Mouse (Mus musculus) small intestine, adult 2 months (tissue): Measurements from ENCODE around the gene Vsir. TPM values are rescaled to one million over a fixed set of nuclear protein-coding genes. Genes with fewer than 3 reads are reported as not detected.

Source experiments
- H3K27ac ChIP-seq: fragments of 200-500 bp; 2 replicates; pipeline ENCODE4 v1.5.1; 2012; ENCODE audit warnings: low read depth, low read length, control low read depth, inconsistent platforms; ENCODE audit not compliant: insufficient read depth
- H3K27me3 ChIP-seq: fragments of 200-500 bp; 2 replicates; pipeline ENCODE4 v1.6.1; 2012; ENCODE audit warnings: mild to moderate bottlenecking, moderate library complexity, low read length, inconsistent platforms; ENCODE audit not compliant: control insufficient read depth, insufficient read depth
- H3K36me3 ChIP-seq: fragments of 200-500 bp; 2 replicates; pipeline ENCODE4 v1.6.1; 2012; ENCODE audit warnings: mild to moderate bottlenecking, low read length, control low read depth, inconsistent platforms; ENCODE audit not compliant: control insufficient read depth, insufficient read depth
- H3K4me1 ChIP-seq: fragments of 200-500 bp; 2 replicates; pipeline ENCODE4 v1.6.1; 2012; ENCODE audit warnings: low read length, inconsistent platforms, mixed read lengths; ENCODE audit not compliant: control insufficient read depth, insufficient read depth, insufficient read length
- H3K4me3 ChIP-seq: fragments of 200-500 bp; 2 replicates; pipeline ENCODE4 v1.5.1; 2012; ENCODE audit warnings: low read depth, mild to moderate bottlenecking, control low read depth, inconsistent platforms, low read length, moderate library complexity
- CTCF ChIP-seq: fragments of 200-500 bp; IDR thresholded peaks from 2 replicates; pipeline ENCODE4 v1.5.1; 2012; ENCODE audit warnings: low read depth, mild to moderate bottlenecking, control low read depth, inconsistent platforms, low read length, moderate library complexity, mixed read lengths; ENCODE audit not compliant: insufficient replicate concordance, insufficient read length; ENCODE audit errors: extremely low read depth
- POLR2A ChIP-seq: fragments of 200-500 bp; IDR thresholded peaks from 2 replicates; pipeline ENCODE4 v1.6.1; 2012; ENCODE audit warnings: low read depth, mild to moderate bottlenecking, control low read depth, inconsistent platforms, low read length, moderate library complexity
- WGBS: fragments of 180-500 bp; shearing (Covaris S2); methylation state at CpG from one replicate; pipeline ENCODE4 v1.1.7; 2018; 5-methylcytosine and 5-hydroxymethylcytosine counted together
- polyA plus RNA-seq: library from polyadenylated mRNA; depleted of rRNA; stranded (reverse); fragments of >200 nt; gene quantifications from 2 replicates; pipeline ENCODE4 v1.2.3, GENCODE M21; 2012

Vsir gene
- polyA plus RNA-seq, 1 experiment: 25.6 TPM

GRCm38 (mm10) chr10:60399449-60399848 is 52.8 kb downstream of the Vsir start, which contains the start of gene Gm17455:
TSS of gene Gm17455 (plus strand) at chr10:60399726.
- Histone ChIP-seq H3K36me3 (no peaks in the 10 kb centered on the region), H3K27me3 (no peaks in the 10 kb centered on the region), H3K27ac (no peak within 1 kb of the TSS), H3K4me1 (no peaks in the 10 kb centered on the region), H3K4me3 (no peak within 1 kb of the TSS)
- 65% methylated on average over 7 of the region's 7 CpGs for WGBS
- TF ChIP-seq CTCF: no peak
- no peak for TF ChIP-seq POLR2A

GRCm38 (mm10) chr10:60400507-60401295 is 54.0 kb downstream of the Vsir start:
- Histone ChIP-seq H3K27ac (no peak overlapping the region), H3K27me3 (no peaks in the 10 kb centered on the region), H3K36me3 (no peaks in the 10 kb centered on the region), H3K4me3 (no peak overlapping the region), H3K4me1 (no peaks in the 10 kb centered on the region)
- WGBS: 74% methylated on average over 11 of the region's 11 CpGs
- no peak for TF ChIP-seq POLR2A
- TF ChIP-seq CTCF: no peak

- 62% methylated on average over 7 of the region's 7 CpGs for WGBS
- Histone ChIP-seq H3K4me3 (no peak overlapping the region), H3K27ac (no peak overlapping the region), H3K4me1 (no peaks in the 10 kb centered on the region), H3K27me3 (no peaks in the 10 kb centered on the region), H3K36me3 (no peaks in the 10 kb centered on the region)
- no peak for TF ChIP-seq CTCF
Measured at GRCm38 (mm10) chr10:60405460-60406177, 59.0 kb downstream of the Vsir start.

- Histone ChIP-seq H3K27ac (no peak overlapping the region), H3K27me3 (no peaks in the 10 kb centered on the region), H3K4me3 (no peak overlapping the region), H3K36me3 (no peaks in the 10 kb centered on the region), H3K4me1 (no peaks in the 10 kb centered on the region)
- WGBS: 8% methylated on average over 5 of the region's 5 CpGs
- TF ChIP-seq POLR2A: no peak
- TF ChIP-seq CTCF: peak; percentile 92
Measured at GRCm38 (mm10) chr10:60407831-60408230, 61.2 kb downstream of the Vsir start.

GRCm38 (mm10) chr10:60411794-60412193 is 65.1 kb downstream of the Vsir start:
- H3K4me1 ChIP-seq: no peaks in the 10 kb centered on the region
- no peak overlapping the region for H3K4me3 ChIP-seq
- TF ChIP-seq POLR2A (no peak), CTCF (peak; percentile 47; the same call in 1 of the 2 replicates)
- no peaks in the 10 kb centered on the region for H3K36me3 ChIP-seq
- no peak overlapping the region for H3K27ac ChIP-seq
- H3K27me3 ChIP-seq: no peaks in the 10 kb centered on the region
- 28% methylated on average over 5 of the region's 5 CpGs for WGBS

GRCm38 (mm10) chr10:60413756-60414155 is 67.1 kb downstream of the Vsir start:
- Histone ChIP-seq H3K4me1 (no peaks in the 10 kb centered on the region), H3K27ac (no peak overlapping the region), H3K36me3 (no peaks in the 10 kb centered on the region), H3K4me3 (no peak overlapping the region), H3K27me3 (no peaks in the 10 kb centered on the region)
- 67% methylated on average over 2 of the region's 2 CpGs for WGBS
- TF ChIP-seq POLR2A (no peak), CTCF (no peak)

- H3K36me3 ChIP-seq: no peaks in the 10 kb centered on the region
- H3K27me3 ChIP-seq: no peaks in the 10 kb centered on the region
- 86% methylated on average over 2 of the region's 2 CpGs for WGBS
- H3K4me3 ChIP-seq: no peak overlapping the region
- H3K4me1 ChIP-seq: no peaks in the 10 kb centered on the region
- TF ChIP-seq POLR2A: no peak
- no peak for TF ChIP-seq CTCF
- H3K27ac ChIP-seq: no peak overlapping the region
Measured at GRCm38 (mm10) chr10:60417041-60417440, 70.4 kb downstream of the Vsir start.
